Mouse (Mus musculus) C2C12 (cell line): ENCODE measurements around the gene Ubxn6. TPM values are rescaled to one million over a fixed set of nuclear protein-coding genes. Genes with fewer than 3 reads are reported as not detected.

Experiments
- H3K27me3 ChIP-seq: one replicate; pipeline ENCODE4 v1.6.1; 2011; ENCODE audit not compliant: control insufficient read depth, insufficient read depth, insufficient read length
- H3K36me3 ChIP-seq: one replicate; pipeline ENCODE4 v1.6.1; 2011; ENCODE audit not compliant: control insufficient read depth, insufficient read depth
- H3K4me3 ChIP-seq: one replicate; pipeline ENCODE4 v1.5.1; 2011; ENCODE audit warnings: mild to moderate bottlenecking, control low read depth; ENCODE audit not compliant: poor library complexity, insufficient read depth, severe bottlenecking
- H3K79me2 ChIP-seq: one replicate; pipeline ENCODE4 v1.6.1; 2011; ENCODE audit not compliant: control insufficient read depth, insufficient read depth
- H3K79me3 ChIP-seq: one replicate; pipeline ENCODE4 v1.6.1; 2011; ENCODE audit warnings: low read depth, control low read depth
- H3ac ChIP-seq: one replicate; pipeline ENCODE3; 2011; ENCODE audit warnings: low read depth; ENCODE audit not compliant: control insufficient read depth, insufficient read length
- CEBPB ChIP-seq: IDR thresholded peaks from one replicate; pipeline ENCODE4 v1.6.1; 2011; ENCODE audit warnings: low read depth, mild to moderate bottlenecking, control low read depth, moderate library complexity
- CTCF ChIP-seq: IDR thresholded peaks from one replicate; pipeline ENCODE4 v1.5.1; 2011; ENCODE audit not compliant: control insufficient read depth, insufficient read depth, insufficient read length
- FOSL1 ChIP-seq: IDR thresholded peaks from one replicate; pipeline ENCODE4 v1.8.0; 2011; ENCODE audit warnings: mild to moderate bottlenecking, low read length; ENCODE audit not compliant: poor library complexity, insufficient read depth, severe bottlenecking
- MAX ChIP-seq: IDR thresholded peaks from one replicate; pipeline ENCODE4 v1.6.1; 2011; ENCODE audit warnings: mild to moderate bottlenecking, control low read depth
- MYOD1 ChIP-seq: IDR thresholded peaks from one replicate; pipeline ENCODE4 v1.6.1; 2011; ENCODE audit warnings: low read depth; ENCODE audit not compliant: control insufficient read depth, insufficient read length
- MYOG ChIP-seq: IDR thresholded peaks from one replicate; pipeline ENCODE4 v1.6.1; 2011; ENCODE audit not compliant: control insufficient read depth, insufficient read length; ENCODE audit errors: extremely low read depth
- USF1 ChIP-seq: IDR thresholded peaks from one replicate; pipeline ENCODE4 v1.6.1; 2011; ENCODE audit warnings: low read depth, mild to moderate bottlenecking, control low read depth, moderate library complexity
- polyA plus RNA-seq: library from polyadenylated mRNA; unstranded; fragments of >200 nt; fragmentation: generic; extraction: Trizol; gene quantifications from one replicate; pipeline ENCODE4 v1.2.1, GENCODE M21; 2012; ENCODE audit warnings: missing spikeins

Ubxn6 gene
- polyA plus RNA-seq, 1 experiment = 40.4 TPM

DNA sequence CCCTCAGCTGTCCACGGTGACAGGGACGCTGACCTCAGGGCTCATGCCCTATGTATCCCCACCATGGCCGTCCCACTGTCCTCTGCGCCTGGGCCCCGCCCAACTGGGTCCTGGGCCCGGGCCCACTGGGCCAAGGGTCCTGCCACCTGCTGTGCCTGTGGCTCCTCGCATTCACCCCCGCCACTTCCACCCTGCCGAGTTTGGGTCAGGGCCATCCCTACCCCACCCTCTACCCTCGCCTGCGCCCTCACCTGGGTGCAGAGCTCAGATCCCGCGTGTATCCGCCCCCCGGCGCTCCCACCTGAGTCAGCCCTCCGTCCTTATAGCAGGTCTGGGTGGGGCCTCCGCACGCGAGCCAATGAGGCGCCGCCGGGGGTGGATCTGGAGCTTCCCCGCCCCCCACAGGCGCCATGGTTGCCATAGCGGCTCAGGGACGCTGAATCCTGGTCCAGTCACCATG lies 42.5 kb upstream of the Ubxn6 start, which contains the start of gene Plin5:
TSS of gene Plin5 (minus strand) at position 346 of the 460 bp plus-strand sequence.
- Histone ChIP-seq H3K27me3 (peaks cover 39% of the 10 kb centered on the region), H3K79me3 (no peaks in the 10 kb centered on the region), H3K36me3 (no peaks in the 10 kb centered on the region), H3ac (no peak within 1 kb of the TSS), H3K79me2 (no peaks in the 10 kb centered on the region), H3K4me3 (no peak within 1 kb of the TSS)
- TF ChIP-seq USF1 = no peak

DNA sequence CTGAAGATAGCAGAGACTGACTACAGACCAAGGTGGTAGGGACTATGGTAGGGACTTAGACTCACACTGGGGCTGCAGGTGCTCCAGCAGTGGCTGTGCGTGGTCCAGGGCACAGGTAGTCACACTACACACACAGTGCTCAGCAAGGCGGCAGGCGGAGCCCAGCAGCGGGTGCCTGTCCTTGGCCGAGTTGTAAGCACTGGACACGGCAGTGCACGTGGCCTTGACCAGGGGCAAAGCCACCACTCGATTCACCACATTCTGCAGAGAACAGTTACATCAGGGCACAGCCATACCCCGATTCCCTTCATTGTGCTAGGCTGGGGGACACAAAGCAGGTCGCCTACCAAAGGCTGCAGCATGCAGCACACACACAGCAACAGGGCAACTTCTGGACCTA lies 41.4 kb upstream of the Ubxn6 start:
- Histone ChIP-seq H3K27me3 (peaks cover 28% of the 10 kb centered on the region), H3K79me2 (no peaks in the 10 kb centered on the region), H3K79me3 (no peaks in the 10 kb centered on the region), H3ac (no peak overlapping the region), H3K4me3 (no peak overlapping the region), H3K36me3 (no peaks in the 10 kb centered on the region)
- TF ChIP-seq MAX (no peak), MYOG (no peak), CTCF (no peak), CEBPB (no peak), FOSL1 (no peak), MYOD1 (no peak)

DNA sequence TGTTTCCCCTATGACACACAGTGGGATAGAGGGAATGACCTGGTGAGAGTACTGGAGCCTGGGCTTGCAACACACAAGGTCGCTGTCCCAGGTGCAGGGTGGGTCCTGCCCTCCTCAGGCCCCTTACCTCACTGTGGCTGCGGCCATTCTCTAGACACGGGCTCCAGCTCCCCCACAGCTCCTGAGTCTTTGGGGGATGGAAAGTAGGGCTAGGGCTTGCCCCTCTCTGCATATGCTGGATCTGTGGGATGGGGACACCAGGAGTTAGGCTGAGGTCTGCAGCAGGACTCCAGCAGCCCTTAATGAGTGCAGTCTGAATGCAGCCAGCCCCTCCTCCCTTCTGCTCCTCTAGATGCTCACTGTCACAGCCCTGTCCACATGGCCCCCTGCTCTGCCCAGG lies 37.9 kb upstream of the Ubxn6 start:
- no peaks in the 10 kb centered on the region for H3K36me3 ChIP-seq
- no peaks in the 10 kb centered on the region for H3K79me3 ChIP-seq
- no peaks in the 10 kb centered on the region for H3K79me2 ChIP-seq
- no peak overlapping the region for H3ac ChIP-seq
- no peak overlapping the region for H3K4me3 ChIP-seq
- H3K27me3 ChIP-seq = peaks cover 5% of the 10 kb centered on the region
- TF ChIP-seq MYOG = no peak
- no peak for TF ChIP-seq CTCF
- no peak for TF ChIP-seq MAX
- no peak for TF ChIP-seq USF1
- TF ChIP-seq FOSL1 = no peak
- TF ChIP-seq CEBPB = no peak
- no peak for TF ChIP-seq MYOD1

DNA sequence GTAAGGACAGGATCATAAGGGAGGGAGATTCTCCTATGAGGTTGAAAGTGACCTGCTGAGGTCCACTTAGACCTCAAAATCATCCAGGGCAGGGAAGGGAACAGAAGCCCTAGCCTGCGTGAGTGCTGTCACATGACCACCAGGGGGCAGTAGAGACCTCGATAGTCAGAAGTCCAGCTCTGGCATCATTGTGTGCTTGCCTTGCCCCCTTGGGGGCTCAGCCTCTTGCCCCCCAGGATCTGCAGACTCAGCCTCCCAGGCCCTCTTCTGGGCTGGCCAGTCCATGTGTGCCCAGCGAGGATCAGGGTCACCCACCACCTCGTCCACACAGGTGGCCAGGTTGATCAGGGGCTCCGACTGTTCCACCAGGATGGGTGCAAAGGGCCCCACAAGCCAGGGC lies 37.0 kb upstream of the Ubxn6 start:
- Histone ChIP-seq H3K79me2 (no peaks in the 10 kb centered on the region), H3ac (no peak overlapping the region), H3K36me3 (no peaks in the 10 kb centered on the region), H3K79me3 (no peaks in the 10 kb centered on the region), H3K4me3 (no peak overlapping the region), H3K27me3 (peaks cover 5% of the 10 kb centered on the region)
- TF ChIP-seq MYOD1 (no peak), MAX (no peak), MYOG (no peak), FOSL1 (no peak), CTCF (peak; percentile 73), CEBPB (no peak), USF1 (peak; percentile 72)

- Histone ChIP-seq H3K79me2 (no peaks in the 10 kb centered on the region), H3K4me3 (no peak overlapping the region), H3K36me3 (no peaks in the 10 kb centered on the region), H3ac (no peak overlapping the region), H3K79me3 (no peaks in the 10 kb centered on the region), H3K27me3 (no peaks in the 10 kb centered on the region)
- TF ChIP-seq CTCF (no peak), MYOD1 (no peak), FOSL1 (no peak), MYOG (no peak), CEBPB (no peak), MAX (no peak), USF1 (no peak)
Observed at GRCm38 (mm10) chr17:56111021-56111420, 36.2 kb upstream of the Ubxn6 start.

DNA sequence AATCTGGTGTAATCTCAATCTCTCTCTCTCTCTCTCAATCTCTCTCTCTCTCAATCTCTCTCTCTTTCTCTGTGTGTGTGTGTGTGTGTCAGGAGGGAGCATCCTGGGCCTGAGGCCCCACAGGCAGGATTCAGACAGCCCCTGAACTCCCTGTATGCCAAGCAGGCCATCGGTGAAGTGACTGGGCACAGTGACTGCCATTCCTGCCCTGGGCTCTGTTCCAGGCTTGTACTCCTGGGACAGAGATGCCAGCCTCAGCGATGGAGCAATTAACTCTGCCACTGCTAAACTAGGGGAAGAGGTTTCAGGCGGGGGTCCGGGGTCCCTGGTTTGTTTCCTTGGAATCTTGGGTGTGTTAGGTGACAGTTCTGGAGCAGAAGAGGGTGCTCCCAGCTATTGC lies 35.7 kb upstream of the Ubxn6 start:
- Histone ChIP-seq H3K27me3 (no peaks in the 10 kb centered on the region), H3K79me2 (no peaks in the 10 kb centered on the region), H3K36me3 (no peaks in the 10 kb centered on the region), H3K79me3 (no peaks in the 10 kb centered on the region), H3ac (no peak overlapping the region), H3K4me3 (no peak overlapping the region)
- no peak for TF ChIP-seq CEBPB
- TF ChIP-seq CTCF = no peak
- no peak for TF ChIP-seq USF1
- no peak for TF ChIP-seq MYOD1
- TF ChIP-seq MAX = no peak
- TF ChIP-seq MYOG = no peak
- no peak for TF ChIP-seq FOSL1
